Mouse (Mus musculus): Measurements from ENCODE around the gene Atf7ip2.
A peak's percentile ranks its signal among the peaks of the same experiment; 100 is the strongest.
"Not testable (repeated sequence)": the region's sequence is repeated elsewhere in the genome, so short reads cannot be mapped to it uniquely, and the experiment has no call there.

Atf7ip2 gene

DNA sequence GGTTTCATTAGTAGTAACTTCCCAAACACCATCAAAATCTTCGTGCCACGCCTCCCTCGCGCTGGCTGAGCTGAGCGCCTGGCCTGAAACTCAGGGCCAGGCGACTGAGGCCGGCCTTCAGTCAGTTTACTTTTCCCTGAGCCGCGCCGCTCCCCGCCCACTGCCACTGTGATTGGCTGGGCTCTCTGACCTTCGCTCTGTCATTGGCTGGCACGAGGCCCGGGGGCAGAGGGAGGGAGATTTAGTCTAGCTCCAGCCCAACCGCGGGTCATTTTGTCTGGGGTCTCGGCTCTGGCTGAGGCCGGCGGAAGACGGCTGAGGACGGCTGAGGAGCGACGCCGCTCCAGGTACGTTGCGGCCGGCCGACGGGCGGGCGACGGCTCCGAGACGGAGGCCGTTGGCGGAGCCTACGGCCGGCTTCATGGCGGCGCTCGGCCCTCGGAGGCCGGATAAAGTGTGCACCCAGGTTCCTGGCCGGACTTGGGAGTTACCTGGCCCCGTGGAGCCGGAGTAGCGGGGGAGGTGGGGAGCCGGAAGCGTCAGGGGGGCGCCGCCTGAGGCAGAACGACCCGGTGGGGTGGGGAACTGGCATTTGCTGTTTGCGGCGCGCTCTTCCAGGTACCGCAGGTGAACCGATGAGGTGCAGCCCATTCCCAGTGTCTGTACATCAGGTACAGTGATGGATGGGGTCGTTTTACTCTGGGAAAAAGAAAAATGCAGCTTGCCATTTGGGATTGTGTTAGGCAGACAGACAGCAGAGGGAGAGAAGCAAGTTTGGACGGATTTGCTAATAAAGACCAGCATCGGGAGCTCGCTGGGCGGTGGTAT, at the start of gene Atf7ip2:
Gene Atf7ip2 (plus strand): TSS at position 34 of the 828 bp plus-strand sequence.
- DNase-seq (ENCODE audit: low spot score in 2 of 2) = no peak

GRCm38 (mm10) chr16:10143166-10143565, 49.3 kb upstream of the Atf7ip2 start:
- no peak for DNase-seq (ENCODE audit: low spot score in 2 of 2)

DNA sequence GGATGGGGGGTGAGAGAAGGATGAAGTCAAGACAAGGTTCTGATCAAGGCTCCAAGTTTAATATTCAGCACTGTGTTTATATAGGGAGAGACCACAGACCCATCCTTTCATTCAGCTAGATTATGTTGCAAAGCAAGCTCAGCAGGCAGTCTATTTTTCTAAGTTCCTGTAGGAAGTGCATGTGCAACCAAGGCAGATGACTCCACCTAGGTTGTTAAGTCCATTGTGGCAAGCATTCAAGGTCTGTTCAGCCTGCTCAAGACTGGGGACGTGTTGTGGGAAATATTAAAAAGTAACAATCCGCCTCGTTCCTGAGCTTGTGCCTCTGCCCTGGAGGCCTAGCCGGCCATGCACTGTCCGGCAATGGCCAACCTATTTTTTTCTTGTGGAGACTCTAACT, 45.1 kb upstream of the Atf7ip2 start:
- no peak for DNase-seq (ENCODE audit: low spot score in 2 of 2)

GRCm38 (mm10) chr16:10169123-10169905, 23.2 kb upstream of the Atf7ip2 start:
- DNase-seq (ENCODE audit: low spot score in 2 of 2) = no peak

DNA sequence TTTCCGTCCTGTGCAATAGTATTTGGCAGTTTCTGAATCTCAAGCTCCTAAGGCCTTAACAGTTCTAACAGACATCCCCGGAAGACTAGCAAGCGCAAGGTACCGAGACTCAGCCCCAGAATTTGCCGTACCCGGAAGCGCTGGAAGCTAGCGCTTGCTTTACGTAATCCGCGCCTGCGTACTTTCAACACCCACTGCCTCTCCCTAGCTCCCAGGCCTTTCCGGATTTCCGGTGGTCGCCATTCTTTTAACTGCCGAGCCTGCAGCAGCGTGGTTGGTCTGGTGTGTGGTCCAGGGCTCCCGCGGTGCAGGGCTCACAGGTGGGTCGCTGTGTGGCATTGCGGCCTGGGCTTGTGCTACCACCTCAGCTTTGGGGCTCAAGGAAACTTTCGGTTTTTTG, 22.5 kb upstream of the Atf7ip2 start, which contains the start of gene Rpl39l:
Gene Rpl39l (plus strand): TSS at position 222 of the 400 bp plus-strand sequence.
- no peak for DNase-seq (ENCODE audit: low spot score in 2 of 2)

- DNase-seq (ENCODE audit: low spot score in 2 of 2) = no peak
These were observed 21.2 kb upstream of the Atf7ip2 start for GRCm38 (mm10) chr16:10171276-10171675.

DNA sequence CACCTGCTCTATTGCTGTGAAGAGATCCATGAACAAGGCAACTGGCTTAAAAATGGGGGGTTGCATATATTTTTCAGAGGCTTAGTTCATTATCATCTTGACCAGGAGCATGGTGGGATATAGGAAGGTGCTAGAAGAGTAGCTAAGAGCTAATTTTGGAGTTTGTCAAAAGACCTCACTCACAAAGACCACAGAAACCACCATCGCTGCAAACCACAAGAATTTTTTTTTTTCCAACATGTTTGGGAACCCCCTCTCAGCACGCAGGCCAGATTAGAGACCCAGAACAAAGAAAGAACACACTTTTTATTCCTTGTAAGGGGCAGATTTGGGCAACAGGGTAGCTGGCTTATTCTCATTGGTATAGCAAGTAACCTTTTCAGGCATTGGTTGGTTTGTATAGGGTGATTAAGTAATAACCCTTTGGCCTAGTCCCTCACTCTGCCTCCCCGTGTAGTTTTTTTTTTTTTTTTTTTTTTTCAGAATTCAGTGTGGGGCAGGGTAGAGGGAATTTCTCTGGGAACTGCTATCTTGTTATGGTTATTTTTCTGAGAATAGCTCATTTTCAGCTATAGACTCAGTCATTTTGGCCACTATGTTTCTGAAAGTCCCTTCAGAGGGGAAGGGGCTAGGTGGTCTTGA, 20.2 kb upstream of the Atf7ip2 start:
- no peak for DNase-seq (ENCODE audit: low spot score in 2 of 2)

GRCm38 (mm10) chr16:10187461-10187860, 5.1 kb upstream of the Atf7ip2 start:
- DNase-seq (ENCODE audit: low spot score in 2 of 2) = not testable (repeated sequence)

DNA sequence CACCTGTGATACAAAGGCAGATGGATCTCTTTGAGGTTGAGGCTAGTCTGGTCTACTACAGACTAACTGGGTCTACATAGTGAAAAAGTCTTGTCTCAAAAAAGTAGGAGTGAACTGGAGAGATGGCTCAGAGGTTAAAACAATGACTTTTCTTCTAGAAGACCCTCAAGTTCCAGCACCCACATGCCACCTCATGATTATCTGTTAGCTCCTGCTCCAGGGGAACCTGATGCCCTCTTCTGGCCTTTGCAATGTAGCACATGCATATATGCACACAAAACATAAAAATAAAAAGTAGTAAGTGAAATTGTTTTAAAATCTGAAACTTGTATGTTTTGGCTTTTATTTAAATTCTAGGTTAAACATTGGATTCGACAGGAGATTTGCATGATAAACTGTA, 16.3 kb downstream of the Atf7ip2 start:
- DNase-seq (ENCODE audit: low spot score in 2 of 2) = no peak

DNA sequence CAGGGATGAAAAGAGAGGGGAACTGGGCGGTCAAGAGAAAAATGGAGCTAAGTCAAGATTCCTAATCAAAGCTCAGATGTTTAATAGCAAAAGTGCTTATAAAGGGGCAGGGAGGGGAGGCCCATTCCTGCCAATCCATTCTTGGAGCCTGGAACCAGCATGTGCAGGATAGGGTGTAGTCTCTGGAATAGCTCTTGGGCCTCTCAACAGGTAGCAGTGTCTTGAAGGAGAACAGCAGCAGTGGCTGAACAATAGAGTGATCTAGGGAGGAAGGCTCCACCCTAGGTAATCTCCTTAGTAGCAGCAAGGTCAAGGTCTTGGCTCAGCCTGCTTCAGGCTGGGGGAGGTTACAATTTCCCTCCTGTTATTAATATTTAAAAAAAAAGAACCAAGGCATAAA, 23.9 kb downstream of the Atf7ip2 start:
- DNase-seq (ENCODE audit: low spot score in 2 of 2) = not testable (repeated sequence)

GRCm38 (mm10) chr16:10217020-10217419, 24.5 kb downstream of the Atf7ip2 start:
- DNase-seq (ENCODE audit: low spot score in 2 of 2) = not testable (repeated sequence)

DNA sequence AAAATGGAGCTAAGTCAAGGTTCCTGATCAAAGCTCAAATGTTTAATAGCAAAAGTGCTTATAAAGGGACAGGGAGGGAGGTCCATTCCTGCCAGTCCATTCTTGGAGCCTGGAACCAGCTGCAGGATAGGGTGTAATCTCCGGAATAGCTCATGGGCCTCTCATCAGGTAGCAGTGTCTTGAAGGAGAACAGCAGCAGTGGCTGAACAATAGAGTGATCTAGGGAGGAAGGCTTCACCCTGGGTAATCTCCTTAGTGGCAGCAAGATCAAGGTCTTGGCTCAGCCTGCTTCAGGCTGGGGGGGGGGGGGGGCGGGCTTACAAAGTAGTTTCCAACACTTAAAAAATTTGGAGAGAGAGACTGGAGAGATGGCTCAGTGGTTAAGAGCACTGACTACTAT, 34.8 kb downstream of the Atf7ip2 start:
- no peak for DNase-seq (ENCODE audit: low spot score in 2 of 2)

GRCm38 (mm10) chr16:10236601-10237000, 44.1 kb downstream of the Atf7ip2 start:
- no peak for DNase-seq (ENCODE audit: low spot score in 2 of 2)

DNA sequence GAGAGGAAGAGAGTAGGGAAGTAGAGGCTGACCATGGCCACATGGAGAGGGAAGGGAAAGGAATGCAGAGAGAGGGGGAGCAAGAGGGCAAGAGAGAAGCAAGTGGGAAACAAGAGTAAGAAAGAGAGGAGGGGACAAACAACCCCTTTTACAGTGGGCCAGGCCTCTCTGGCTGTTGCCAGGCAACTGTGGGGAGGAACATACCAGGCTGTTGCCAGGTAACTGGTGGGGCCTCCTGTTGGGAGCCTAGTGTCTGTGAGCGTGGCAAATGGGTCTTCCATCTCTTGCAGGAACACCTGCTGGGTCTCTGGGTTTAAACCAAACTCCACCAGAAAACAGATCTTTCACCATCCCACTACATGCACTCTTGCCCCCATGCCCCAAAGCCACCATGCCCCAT, 61.5 kb downstream of the Atf7ip2 start:
- DNase-seq (ENCODE audit: low spot score in 2 of 2) = no peak

- peak in 1 of 2 experiments; percentile 26 for DNase-seq (ENCODE audit: low spot score in 2 of 2)
These were observed 79.7 kb downstream of the Atf7ip2 start for GRCm38 (mm10) chr16:10272256-10272655.

DNA sequence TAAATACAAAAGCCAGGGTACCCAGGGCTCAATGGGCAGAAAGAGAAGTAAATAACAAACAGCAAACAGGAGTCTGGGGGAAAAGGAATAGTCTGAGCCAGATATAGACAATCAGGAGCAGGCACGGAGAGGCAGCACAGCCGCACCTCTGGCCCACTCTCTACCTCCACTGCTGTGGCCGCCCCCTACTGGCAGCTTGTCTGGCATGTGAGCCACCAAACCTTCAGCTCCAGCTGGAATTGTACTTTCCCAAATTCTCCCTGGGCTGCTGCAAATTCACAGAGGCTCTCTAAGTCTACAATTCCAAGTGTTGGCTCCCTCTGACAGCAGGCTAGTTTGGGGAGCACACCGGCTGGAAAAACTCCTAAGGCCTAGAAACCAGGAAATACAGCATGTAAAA, 82.0 kb downstream of the Atf7ip2 start:
- DNase-seq (ENCODE audit: low spot score in 2 of 2) = no peak

DNA sequence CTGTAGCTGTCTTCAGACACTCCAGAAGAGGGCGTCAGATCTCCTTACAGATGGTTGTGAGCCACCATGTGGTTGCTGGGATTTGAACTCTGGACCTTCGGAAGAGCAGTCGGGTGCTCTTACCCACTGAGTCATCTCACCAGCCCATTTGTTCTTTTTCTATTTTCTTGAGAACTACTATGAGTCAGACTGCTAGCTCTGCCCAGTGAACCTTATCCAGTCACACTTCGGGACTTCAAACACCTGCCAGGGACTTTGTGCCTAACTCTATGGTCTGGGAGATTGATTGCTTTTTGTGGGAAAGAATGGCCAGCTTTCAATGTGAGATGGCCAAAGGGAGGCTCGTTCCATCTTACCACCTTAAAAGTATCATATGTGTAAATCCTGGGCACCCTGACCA, 84.3 kb downstream of the Atf7ip2 start:
- DNase-seq (ENCODE audit: low spot score in 2 of 2) = not testable (repeated sequence)

GRCm38 (mm10) chr16:10280286-10280951, 87.9 kb downstream of the Atf7ip2 start:
- peak in 1 of 2 experiments; percentile 20 for DNase-seq (ENCODE audit: low spot score in 2 of 2)

DNA sequence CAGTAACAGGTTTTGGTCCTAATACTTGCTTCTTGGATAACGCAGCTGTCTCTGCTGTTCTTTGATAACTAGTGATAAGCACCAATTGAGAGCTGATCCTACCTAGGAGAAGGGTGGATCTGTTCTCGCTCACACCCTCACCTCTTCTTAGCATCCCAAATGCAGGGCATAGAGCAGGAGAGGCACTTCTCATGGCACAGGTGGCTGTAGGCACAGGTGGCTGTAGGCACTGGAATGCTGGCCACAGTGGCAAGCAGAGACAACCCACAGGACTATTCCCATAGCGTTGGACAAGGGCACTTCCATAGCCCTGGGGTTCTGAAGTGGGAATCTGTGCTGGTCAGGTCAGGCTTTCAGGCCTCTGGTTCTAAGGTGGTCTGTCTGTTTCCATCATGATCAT, 89.4 kb downstream of the Atf7ip2 start:
- no peak for DNase-seq (ENCODE audit: low spot score in 2 of 2)

GRCm38 (mm10) chr16:10286513-10287268, 94.2 kb downstream of the Atf7ip2 start:
- no peak for DNase-seq (ENCODE audit: low spot score in 2 of 2)

- no peak for DNase-seq (ENCODE audit: low spot score in 2 of 2)
These were observed 95.6 kb downstream of the Atf7ip2 start for GRCm38 (mm10) chr16:10288115-10288514.
